Mouse (Mus musculus) forebrain, embryonic 11.5 days (tissue): ENCODE results near the gene B4galt5. TPM values are rescaled to one million over a fixed set of nuclear protein-coding genes. Genes with fewer than 3 reads are reported as not detected.
"Not testable (repeated sequence)": the region's sequence is repeated elsewhere in the genome, so short reads cannot be mapped to it uniquely, and the experiment has no call there.

ENCODE experiments used
- ATAC-seq: fragments of 200-750 bp; cut with Nextera tagmentation; replicated peaks from 2 replicates; pipeline ENCODE4 v1.8.0; 2017; ENCODE audit warnings: moderate TSS enrichment; ENCODE audit not compliant: low FRiP score
- DNase-seq: peaks from one replicate; pipeline ENCODE4 v3.0.0-alpha.2; 2017; ENCODE audit warnings: low spot score
- H3K27ac ChIP-seq: fragments of 300-500 bp; sonication (generic); 2 replicates; pipeline ENCODE4 v1.5.1; 2014; ENCODE audit warnings: low read depth, low read length
- H3K27me3 ChIP-seq: fragments of 300-500 bp; sonication (generic); 2 replicates; pipeline ENCODE4 v1.6.1; 2014; ENCODE audit warnings: mild to moderate bottlenecking, low read length, mixed read lengths; ENCODE audit not compliant: control insufficient read depth, insufficient read depth
- H3K36me3 ChIP-seq: fragments of 300-500 bp; sonication (generic); 2 replicates; pipeline ENCODE4 v1.6.1; 2014; ENCODE audit warnings: mild to moderate bottlenecking, low read length, moderate library complexity, mixed read lengths; ENCODE audit not compliant: control insufficient read depth, insufficient read depth
- H3K4me1 ChIP-seq: fragments of 300-500 bp; sonication (generic); replicated peaks from 2 replicates; pipeline ENCODE4 v1.6.1; 2014; ENCODE audit warnings: low read length, mixed read lengths; ENCODE audit not compliant: control insufficient read depth, insufficient read depth
- H3K4me2 ChIP-seq: fragments of 300-500 bp; sonication (generic); 2 replicates; pipeline ENCODE4 v1.6.1; 2014; ENCODE audit warnings: low read depth, mild to moderate bottlenecking, low read length, moderate library complexity, mixed read lengths; ENCODE audit not compliant: severe bottlenecking
- H3K4me3 ChIP-seq: fragments of 300-500 bp; sonication (generic); 2 replicates; pipeline ENCODE4 v1.5.1; 2014; ENCODE audit warnings: low read depth, low read length
- H3K9ac ChIP-seq: fragments of 300-500 bp; sonication (generic); 2 replicates; pipeline ENCODE4 v1.6.1; 2014; ENCODE audit warnings: low read length
- H3K9me3 ChIP-seq: fragments of 300-500 bp; sonication (generic); 2 replicates; pipeline ENCODE4 v1.6.1; 2016; ENCODE audit warnings: low read length, mixed read lengths; ENCODE audit not compliant: control insufficient read depth
- WGBS: fragments of 180-500 bp; shearing (Covaris S2); extraction: QIAGEN DNeasy Blood & Tissue Kit; methylation state at CpG from one replicate; pipeline ENCODE4 v1.1.7; 2014; 5-methylcytosine and 5-hydroxymethylcytosine counted together
- polyA plus RNA-seq: library from polyadenylated mRNA; unstranded; fragments of >200 nt; fragmentation: Nextera tagmentation; extraction: Ambion mirVana; gene quantifications from 2 replicates; pipeline ENCODE4 v1.2.1, GENCODE M21; 2014

The B4galt5 gene
- polyA plus RNA-seq: 17.5 and 19.2 TPM in 2 replicates

GRCm38 (mm10) chr2:167348376-167349282 lies at the start of gene B4galt5:
TSS of gene B4galt5 (minus strand) at chr2:167349183.
- DNase-seq: no peak
- Histone ChIP-seq H3K9ac (peak within 1 kb of the TSS; percentile 84), H3K27me3 (peaks cover 6% of the 10 kb centered on the region; the same call in 1 of the 2 replicates), H3K4me3 (peak within 1 kb of the TSS; percentile 72), H3K9me3 (no peaks in the 10 kb centered on the region), H3K4me2 (peak within 1 kb of the TSS; percentile 85), H3K27ac (peak within 1 kb of the TSS; percentile 81), H3K36me3 (no peaks in the 10 kb centered on the region), H3K4me1 (peaks cover 7% of the 10 kb centered on the region; the same call in 1 of the 2 replicates)
- ATAC-seq: peak; percentile 60
- WGBS: under 1% methylated on average over 83 of the region's 111 CpGs

- ATAC-seq, H3K4me2 ChIP-seq, H3K36me3 ChIP-seq, H3K27me3 ChIP-seq, H3K9ac ChIP-seq, H3K4me1 ChIP-seq, DNase-seq, H3K27ac ChIP-seq, H3K4me3 ChIP-seq, H3K9me3 ChIP-seq: not testable (repeated sequence)
- WGBS: 96% methylated on average over 9 of the region's 9 CpGs
These were observed 47.4 kb upstream of the B4galt5 start for GRCm38 (mm10) chr2:167396420-167396819.

GRCm38 (mm10) chr2:167394426-167394825 lies 45.4 kb upstream of the B4galt5 start:
- DNase-seq (no peak), ATAC-seq (no peak)
- Histone ChIP-seq H3K4me1 (no peaks in the 10 kb centered on the region), H3K4me2 (no peak overlapping the region), H3K9ac (no peak overlapping the region), H3K36me3 (no peaks in the 10 kb centered on the region), H3K4me3 (no peak overlapping the region), H3K27me3 (no peaks in the 10 kb centered on the region), H3K9me3 (no peaks in the 10 kb centered on the region), H3K27ac (no peak overlapping the region)
- 87% methylated on average over 7 of the region's 7 CpGs for WGBS

GRCm38 (mm10) chr2:167386998-167387397 lies 38.0 kb upstream of the B4galt5 start:
- Histone ChIP-seq H3K27me3 (no peaks in the 10 kb centered on the region), H3K27ac (no peak overlapping the region), H3K4me2 (no peak overlapping the region), H3K9me3 (no peaks in the 10 kb centered on the region), H3K36me3 (no peaks in the 10 kb centered on the region), H3K4me3 (no peak overlapping the region), H3K4me1 (no peaks in the 10 kb centered on the region), H3K9ac (no peak overlapping the region)
- DNase-seq: no peak
- ATAC-seq: no peak
- WGBS: 81% methylated on average over 6 of the region's 6 CpGs

GRCm38 (mm10) chr2:167386456-167386855 lies 37.5 kb upstream of the B4galt5 start:
- DNase-seq: no peak

GRCm38 (mm10) chr2:167383666-167384083 lies 34.7 kb upstream of the B4galt5 start:
- Histone ChIP-seq H3K36me3 (no peaks in the 10 kb centered on the region), H3K4me1 (peaks cover 2% of the 10 kb centered on the region; the same call in 1 of the 2 replicates), H3K4me3 (no peak overlapping the region), H3K9me3 (no peaks in the 10 kb centered on the region), H3K27ac (no peak overlapping the region), H3K4me2 (no peak overlapping the region), H3K9ac (no peak overlapping the region), H3K27me3 (no peaks in the 10 kb centered on the region)
- ATAC-seq (no peak), DNase-seq (no peak)
- 92% methylated on average over 13 of the region's 13 CpGs for WGBS

More at GRCm38 (mm10) chr2:167386456-167386855, 37.5 kb upstream of the B4galt5 start:
- H3K4me3 ChIP-seq: no peak overlapping the region
- no peaks in the 10 kb centered on the region for H3K9me3 ChIP-seq
- no peak overlapping the region for H3K27ac ChIP-seq
- no peaks in the 10 kb centered on the region for H3K4me1 ChIP-seq
- H3K9ac ChIP-seq: no peak overlapping the region
- H3K27me3 ChIP-seq: no peaks in the 10 kb centered on the region
- no peak for ATAC-seq
- 87% methylated on average over 4 of the region's 4 CpGs for WGBS
- no peaks in the 10 kb centered on the region for H3K36me3 ChIP-seq
- H3K4me2 ChIP-seq: no peak overlapping the region

GRCm38 (mm10) chr2:167382389-167382788 lies 33.4 kb upstream of the B4galt5 start:
- no peak overlapping the region for H3K27ac ChIP-seq
- ATAC-seq (no peak), DNase-seq (no peak)
- H3K36me3 ChIP-seq: no peaks in the 10 kb centered on the region
- no peak overlapping the region for H3K4me2 ChIP-seq
- H3K9ac ChIP-seq: no peak overlapping the region
- H3K4me1 ChIP-seq: peaks cover 2% of the 10 kb centered on the region; the same call in 1 of the 2 replicates
- 90% methylated on average over 7 of the region's 7 CpGs for WGBS
- no peaks in the 10 kb centered on the region for H3K27me3 ChIP-seq
- no peaks in the 10 kb centered on the region for H3K9me3 ChIP-seq
- no peak overlapping the region for H3K4me3 ChIP-seq

- Histone ChIP-seq H3K9me3 (no peaks in the 10 kb centered on the region), H3K9ac (no peak overlapping the region), H3K4me2 (no peak overlapping the region), H3K4me3 (no peak overlapping the region), H3K27me3 (no peaks in the 10 kb centered on the region), H3K27ac (no peak overlapping the region), H3K36me3 (no peaks in the 10 kb centered on the region), H3K4me1 (peaks cover 2% of the 10 kb centered on the region; the same call in 1 of the 2 replicates)
- no peak for ATAC-seq
- 84% methylated on average over 7 of the region's 7 CpGs for WGBS
- DNase-seq: no peak
These were observed 32.6 kb upstream of the B4galt5 start for GRCm38 (mm10) chr2:167381596-167381995.
